Mouse (Mus musculus): ENCODE measurements around the gene Pik3ip1. TPM values are rescaled to one million over a fixed set of nuclear protein-coding genes. Genes with fewer than 3 reads are reported as not detected.

The Pik3ip1 gene
- 10 to 100 TPM in 7 of 26 experiments, 1 to 10 TPM in 19; 1.9 to 27.2 (median 6.4) TPM for total RNA-seq (2018; cell fraction: chromatin; rRNA removed)
- 10 to 100 TPM in 3 of 26 experiments, 1 to 10 TPM in 23; 2.7 to 12.1 (median 6.3) TPM for total RNA-seq (2018; cell fraction: cytosol; rRNA removed)
- 10 to 100 TPM in 8 of 26 experiments, 1 to 10 TPM in 18; 3.1 to 20.7 (median 8.1) TPM for total RNA-seq (2018; cell fraction: nucleus; rRNA removed)
- polyA plus RNA-seq (2018): 1.4 to 14.0 TPM (median 10.1 TPM) in 3 replicates

- peak within 1 kb of the TSS; percentile 44 for H3K4me3 ChIP-seq (ENCODE audit: inconsistent target)
- no peaks in the 10 kb centered on the region for H3K36me3 ChIP-seq (ENCODE audit: inconsistent target)
- H3K79me2 ChIP-seq (ENCODE audit: inconsistent target): no peaks in the 10 kb centered on the region
- peak within 1 kb of the TSS; percentile 22; the same call in 1 of the 2 replicates for H3K27ac ChIP-seq
Measured at GRCm38 (mm10) chr11:3329891-3330451, at the start of gene Pik3ip1. Gene Pik3ip1, plus strand, starts transcription at chr11:3330401.

GRCm38 (mm10) chr11:3282887-3283286, 47.3 kb upstream of the Pik3ip1 start:
- Histone ChIP-seq H3K36me3 (ENCODE audit: inconsistent target) (no peaks in the 10 kb centered on the region), H3K4me3 (ENCODE audit: inconsistent target) (no peak overlapping the region), H3K27ac (no peak overlapping the region), H3K79me2 (ENCODE audit: inconsistent target) (no peaks in the 10 kb centered on the region)
- WGBS (ENCODE audit: missing documents): 93% methylated on average over 6 of the region's 6 CpGs

- Histone ChIP-seq H3K27ac (no peak overlapping the region), H3K79me2 (ENCODE audit: inconsistent target) (no peaks in the 10 kb centered on the region), H3K4me3 (ENCODE audit: inconsistent target) (no peak overlapping the region), H3K36me3 (ENCODE audit: inconsistent target) (no peaks in the 10 kb centered on the region)
- whole genome bisulfite sequencing (ENCODE audit: missing documents): 96% methylated on average over 6 of the region's 6 CpGs
Measured at GRCm38 (mm10) chr11:3283645-3284044, 46.6 kb upstream of the Pik3ip1 start.

- peaks cover 2% of the 10 kb centered on the region for H3K79me2 ChIP-seq (ENCODE audit: inconsistent target)
- no peak overlapping the region for H3K27ac ChIP-seq
- no peaks in the 10 kb centered on the region for H3K36me3 ChIP-seq (ENCODE audit: inconsistent target)
- no peak overlapping the region for H3K4me3 ChIP-seq (ENCODE audit: inconsistent target)
- 90% methylated on average over 2 of the region's 3 CpGs for WGBS (ENCODE audit: missing documents)
Measured at GRCm38 (mm10) chr11:3285940-3286339, 44.3 kb upstream of the Pik3ip1 start.

- Histone ChIP-seq H3K27ac (no peak overlapping the region), H3K4me3 (ENCODE audit: inconsistent target) (no peak overlapping the region), H3K36me3 (ENCODE audit: inconsistent target) (no peaks in the 10 kb centered on the region), H3K79me2 (ENCODE audit: inconsistent target) (peaks cover 14% of the 10 kb centered on the region)
- WGBS (ENCODE audit: missing documents): 88% methylated on average over 6 of the region's 6 CpGs
Measured at GRCm38 (mm10) chr11:3287131-3287530, 43.1 kb upstream of the Pik3ip1 start.

- Histone ChIP-seq H3K27ac (no peak overlapping the region), H3K36me3 (ENCODE audit: inconsistent target) (no peaks in the 10 kb centered on the region), H3K4me3 (ENCODE audit: inconsistent target) (no peak overlapping the region), H3K79me2 (ENCODE audit: inconsistent target) (peaks cover 22% of the 10 kb centered on the region)
- WGBS (ENCODE audit: missing documents): 54% methylated on average over 5 of the region's 5 CpGs
Measured at GRCm38 (mm10) chr11:3287921-3288320, 42.3 kb upstream of the Pik3ip1 start.

GRCm38 (mm10) chr11:3288521-3289301, 41.5 kb upstream of the Pik3ip1 start, which contains the start of gene Patz1:
Gene Patz1, plus strand, starts transcription at chr11:3288874.
- Histone ChIP-seq H3K27ac (peak within 1 kb of the TSS; percentile 41), H3K79me2 (ENCODE audit: inconsistent target) (peaks cover 30% of the 10 kb centered on the region), H3K36me3 (ENCODE audit: inconsistent target) (peaks cover 3% of the 10 kb centered on the region; the same call in 1 of the 2 replicates), H3K4me3 (ENCODE audit: inconsistent target) (peak within 1 kb of the TSS; percentile 41)
- 2% methylated on average over 41 of the region's 41 CpGs for WGBS (ENCODE audit: missing documents)

GRCm38 (mm10) chr11:3289302-3289802, 40.8 kb upstream of the Pik3ip1 start:
- H3K36me3 ChIP-seq (ENCODE audit: inconsistent target): peaks cover 9% of the 10 kb centered on the region; the same call in 1 of the 2 replicates
- H3K4me3 ChIP-seq (ENCODE audit: inconsistent target): peak overlapping the region; percentile 41
- under 1% methylated on average over 19 of the region's 40 CpGs for WGBS (ENCODE audit: missing documents)
- H3K79me2 ChIP-seq (ENCODE audit: inconsistent target): peaks cover 36% of the 10 kb centered on the region
- H3K27ac ChIP-seq: peak overlapping the region; percentile 41

- Histone ChIP-seq H3K36me3 (ENCODE audit: inconsistent target) (peaks cover 14% of the 10 kb centered on the region; the same call in 1 of the 2 replicates), H3K27ac (peak overlapping the region; percentile 41), H3K4me3 (ENCODE audit: inconsistent target) (peak overlapping the region; percentile 48), H3K79me2 (ENCODE audit: inconsistent target) (peaks cover 41% of the 10 kb centered on the region)
- WGBS (ENCODE audit: missing documents): under 1% methylated on average over 63 of the region's 92 CpGs
Measured at GRCm38 (mm10) chr11:3289803-3290639, 40.2 kb upstream of the Pik3ip1 start.

- 2% methylated on average over 50 of the region's 50 CpGs for WGBS (ENCODE audit: missing documents)
Measured at GRCm38 (mm10) chr11:3290640-3291310, 39.4 kb upstream of the Pik3ip1 start.

GRCm38 (mm10) chr11:3291311-3292061, 38.7 kb upstream of the Pik3ip1 start:
- peak overlapping the region; percentile 60 for H3K27ac ChIP-seq
- WGBS (ENCODE audit: missing documents): 11% methylated on average over 26 of the region's 26 CpGs
- H3K79me2 ChIP-seq (ENCODE audit: inconsistent target): peaks cover 41% of the 10 kb centered on the region
- peaks cover 19% of the 10 kb centered on the region; the same call in 1 of the 2 replicates for H3K36me3 ChIP-seq (ENCODE audit: inconsistent target)
- H3K4me3 ChIP-seq (ENCODE audit: inconsistent target): peak overlapping the region; percentile 48

More at GRCm38 (mm10) chr11:3290640-3291310, 39.4 kb upstream of the Pik3ip1 start:
- Histone ChIP-seq H3K79me2 (ENCODE audit: inconsistent target) (peaks cover 41% of the 10 kb centered on the region), H3K36me3 (ENCODE audit: inconsistent target) (peaks cover 18% of the 10 kb centered on the region; the same call in 1 of the 2 replicates), H3K27ac (peak overlapping the region; percentile 60), H3K4me3 (ENCODE audit: inconsistent target) (peak overlapping the region; percentile 48)

GRCm38 (mm10) chr11:3292062-3292421, 38.2 kb upstream of the Pik3ip1 start:
- 9% methylated on average over 8 of the region's 8 CpGs for WGBS (ENCODE audit: missing documents)
- Histone ChIP-seq H3K36me3 (ENCODE audit: inconsistent target) (peaks cover 19% of the 10 kb centered on the region; the same call in 1 of the 2 replicates), H3K27ac (peak overlapping the region; percentile 60), H3K4me3 (ENCODE audit: inconsistent target) (peak overlapping the region; percentile 48), H3K79me2 (ENCODE audit: inconsistent target) (peaks cover 41% of the 10 kb centered on the region)

GRCm38 (mm10) chr11:3292711-3293249, 37.4 kb upstream of the Pik3ip1 start:
- Histone ChIP-seq H3K27ac (peak overlapping the region; percentile 60), H3K36me3 (ENCODE audit: inconsistent target) (peaks cover 19% of the 10 kb centered on the region; the same call in 1 of the 2 replicates)
- 23% methylated on average over 8 of the region's 8 CpGs for WGBS (ENCODE audit: missing documents)

More at GRCm38 (mm10) chr11:3292711-3293249, 37.4 kb upstream of the Pik3ip1 start:
- Histone ChIP-seq H3K4me3 (ENCODE audit: inconsistent target) (peak overlapping the region; percentile 48), H3K79me2 (ENCODE audit: inconsistent target) (peaks cover 41% of the 10 kb centered on the region)
